Mouse (Mus musculus) heart, postnatal 0 days (tissue): Measurements from ENCODE around the gene Lamp1. TPM values are rescaled to one million over a fixed set of nuclear protein-coding genes. Genes with fewer than 3 reads are reported as not detected.

ENCODE experiments used
- ATAC-seq: fragments of 200-750 bp; cut with Nextera tagmentation; 2 replicates; pipeline ENCODE4 v1.8.0; 2017; ENCODE audit warnings: low read depth, moderate number of reproducible peaks, moderate library complexity; ENCODE audit not compliant: insufficient read depth
- DNase-seq: peaks from one replicate; pipeline ENCODE4 v3.0.0-alpha.2; 2016; ENCODE audit warnings: low spot score
- H3K27ac ChIP-seq: fragments of 300-500 bp; sonication (generic); 2 replicates; pipeline ENCODE4 v1.5.1; 2014; ENCODE audit warnings: low read depth, mild to moderate bottlenecking
- H3K27me3 ChIP-seq: fragments of 300-500 bp; sonication (generic); 2 replicates; pipeline ENCODE4 v1.6.1; 2014; ENCODE audit warnings: low read length, mixed read lengths; ENCODE audit not compliant: control insufficient read depth, insufficient read depth
- H3K36me3 ChIP-seq: fragments of 300-500 bp; sonication (generic); replicated peaks from 2 replicates; pipeline ENCODE4 v1.6.1; 2014; ENCODE audit warnings: low read length, mixed read lengths; ENCODE audit not compliant: control insufficient read depth, insufficient read depth
- H3K4me1 ChIP-seq: fragments of 300-500 bp; sonication (generic); 2 replicates; pipeline ENCODE4 v1.6.1; 2014; ENCODE audit warnings: antibody characterized with exemption; ENCODE audit not compliant: control insufficient read depth, insufficient read depth
- H3K4me2 ChIP-seq: fragments of 300-500 bp; sonication (generic); 2 replicates; pipeline ENCODE4 v1.6.1; 2014; ENCODE audit warnings: low read depth, mild to moderate bottlenecking, low read length, moderate library complexity
- H3K4me3 ChIP-seq: fragments of 300-500 bp; sonication (generic); 2 replicates; pipeline ENCODE4 v1.5.1; 2014; ENCODE audit warnings: low read depth, low read length
- H3K9ac ChIP-seq: fragments of 300-500 bp; sonication (generic); replicated peaks from 2 replicates; pipeline ENCODE4 v1.6.1; 2014; ENCODE audit warnings: low read depth, low read length, mixed read lengths
- H3K9me3 ChIP-seq: fragments of 300-500 bp; sonication (generic); replicated peaks from 2 replicates; pipeline ENCODE4 v1.6.1; 2016; ENCODE audit warnings: low read length; ENCODE audit not compliant: control insufficient read depth
- CTCF ChIP-seq: IDR thresholded peaks from 2 replicates; pipeline ENCODE4 v1.5.1; 2016; ENCODE audit warnings: antibody characterized with exemption, control low read depth, low read depth
- EP300 ChIP-seq: IDR thresholded peaks from 2 replicates; pipeline ENCODE4 v1.6.1; 2016; ENCODE audit warnings: antibody characterized with exemption, low read depth
- WGBS: fragments of 180-500 bp; shearing (Covaris S2); extraction: QIAGEN DNeasy Blood & Tissue Kit; methylation state at CpG from one replicate; pipeline ENCODE4 v1.1.7; 2014; 5-methylcytosine and 5-hydroxymethylcytosine counted together
- polyA plus RNA-seq: library from polyadenylated mRNA; unstranded; fragments of >200 nt; fragmentation: Nextera tagmentation; extraction: Ambion mirVana; gene quantifications from 2 replicates; pipeline ENCODE4 v1.2.1, GENCODE M21; 2015
- total RNA-seq: library from RNA; depleted of rRNA; stranded (reverse); fragments of >200 nt; gene quantifications from 2 replicates; pipeline ENCODE4 v1.2.3, GENCODE M21; 2014; ENCODE audit warnings: low replicate concordance

The Lamp1 gene
- total and polyA plus RNA-seq, 2 experiments from 2014 or later = 267 to 327 TPM

GRCm38 (mm10) chr8:13188052-13188555 lies 29.1 kb downstream of the Lamp1 start:
- TF ChIP-seq CTCF (no peak), EP300 (no peak)
- Histone ChIP-seq H3K4me2 (no peak overlapping the region), H3K4me1 (no peaks in the 10 kb centered on the region), H3K27ac (no peak overlapping the region), H3K9ac (no peak overlapping the region), H3K27me3 (no peaks in the 10 kb centered on the region), H3K4me3 (no peak overlapping the region), H3K36me3 (no peaks in the 10 kb centered on the region), H3K9me3 (no peaks in the 10 kb centered on the region)
- ATAC-seq (no peak), DNase-seq (no peak)
- WGBS = 87% methylated on average over 13 of the region's 13 CpGs

DNA sequence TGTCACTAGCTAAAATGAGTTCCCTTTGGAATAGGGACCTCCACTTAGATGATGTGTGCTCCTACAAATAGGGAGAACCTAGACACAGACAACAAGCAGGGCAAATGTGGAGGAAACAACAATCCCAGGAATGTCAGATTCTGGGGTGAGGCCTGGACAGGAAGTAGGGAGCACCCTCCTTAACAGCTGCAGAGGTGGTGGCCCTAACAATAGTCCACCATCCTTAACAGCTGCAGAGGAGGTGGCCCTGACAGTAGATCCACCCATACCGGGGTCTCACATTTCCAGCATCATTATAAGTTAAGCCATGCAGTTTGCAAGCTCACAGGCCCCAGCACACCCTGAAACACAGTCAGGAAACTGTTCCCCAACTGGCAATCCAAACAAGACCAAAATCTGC lies 29.9 kb downstream of the Lamp1 start:
- ATAC-seq (no peak), DNase-seq (no peak)
- no peak overlapping the region for H3K4me3 ChIP-seq
- H3K4me2 ChIP-seq = no peak overlapping the region
- no peaks in the 10 kb centered on the region for H3K27me3 ChIP-seq
- H3K27ac ChIP-seq = no peak overlapping the region
- no peaks in the 10 kb centered on the region for H3K4me1 ChIP-seq
- WGBS = 75% methylated on average over 1 of the region's 1 CpGs
- no peaks in the 10 kb centered on the region for H3K9me3 ChIP-seq
- TF ChIP-seq EP300 (no peak), CTCF (no peak)
- H3K9ac ChIP-seq = no peak overlapping the region
- H3K36me3 ChIP-seq = no peaks in the 10 kb centered on the region

DNA sequence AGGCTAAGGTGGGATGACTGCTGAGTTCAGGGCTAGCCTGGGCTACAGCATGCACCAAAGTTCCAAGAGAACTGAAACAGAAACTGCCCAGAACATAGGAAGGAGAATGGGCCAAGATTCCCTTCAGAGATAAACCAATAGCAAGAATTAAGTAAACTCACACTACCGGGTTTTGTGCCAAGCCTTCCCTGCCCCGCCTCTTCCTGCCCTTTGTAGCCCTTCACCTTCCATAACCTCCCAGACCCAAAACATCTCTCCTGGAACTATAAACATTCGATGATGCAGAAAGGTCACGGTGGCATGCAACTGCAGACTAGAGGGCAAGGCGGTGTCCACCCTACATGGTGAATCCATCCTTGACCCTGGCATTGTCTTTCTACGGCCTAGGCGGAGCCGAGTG lies 31.3 kb downstream of the Lamp1 start:
- TF ChIP-seq EP300 (no peak), CTCF (no peak)
- DNase-seq = no peak
- Histone ChIP-seq H3K9me3 (no peaks in the 10 kb centered on the region), H3K9ac (no peak overlapping the region), H3K4me2 (no peak overlapping the region), H3K27ac (no peak overlapping the region), H3K27me3 (no peaks in the 10 kb centered on the region), H3K4me3 (no peak overlapping the region), H3K36me3 (no peaks in the 10 kb centered on the region), H3K4me1 (no peaks in the 10 kb centered on the region)
- ATAC-seq = no peak
- 89% methylated on average over 8 of the region's 8 CpGs for WGBS

DNA sequence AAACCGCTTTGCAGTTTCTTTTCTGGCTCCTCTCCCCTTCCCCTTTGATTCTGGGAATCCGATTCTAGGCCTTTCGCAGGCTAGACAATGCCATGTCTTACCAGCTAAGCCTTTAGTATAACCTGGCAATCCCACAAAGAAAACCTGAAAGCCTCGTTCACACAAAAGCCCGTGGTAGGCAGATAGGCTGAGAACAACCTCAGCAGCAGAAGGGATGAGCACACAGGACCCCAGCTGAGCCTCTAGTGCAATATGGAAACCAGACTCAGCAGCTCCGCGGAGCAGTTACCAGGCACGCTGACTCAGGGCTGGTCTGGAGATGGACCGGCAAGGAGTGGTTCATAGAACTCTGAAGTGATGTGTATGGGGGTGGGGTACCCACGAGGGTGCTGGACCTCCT lies 35.9 kb downstream of the Lamp1 start:
- no peak for TF ChIP-seq CTCF
- TF ChIP-seq EP300 = no peak
- WGBS = 51% methylated on average over 10 of the region's 10 CpGs
- no peak for ATAC-seq
- no peak for DNase-seq
- H3K27me3 ChIP-seq = peaks cover 9% of the 10 kb centered on the region; the same call in 1 of the 2 replicates
- H3K9me3 ChIP-seq = no peaks in the 10 kb centered on the region
- no peak overlapping the region for H3K4me2 ChIP-seq
- H3K36me3 ChIP-seq = no peaks in the 10 kb centered on the region
- 0 out of 2 replicates have a peak, but pooled peaks cover 2% of the 10 kb centered on the region for H3K4me1 ChIP-seq
- H3K4me3 ChIP-seq = no peak overlapping the region
- no peak overlapping the region for H3K9ac ChIP-seq
- no peak overlapping the region for H3K27ac ChIP-seq

DNA sequence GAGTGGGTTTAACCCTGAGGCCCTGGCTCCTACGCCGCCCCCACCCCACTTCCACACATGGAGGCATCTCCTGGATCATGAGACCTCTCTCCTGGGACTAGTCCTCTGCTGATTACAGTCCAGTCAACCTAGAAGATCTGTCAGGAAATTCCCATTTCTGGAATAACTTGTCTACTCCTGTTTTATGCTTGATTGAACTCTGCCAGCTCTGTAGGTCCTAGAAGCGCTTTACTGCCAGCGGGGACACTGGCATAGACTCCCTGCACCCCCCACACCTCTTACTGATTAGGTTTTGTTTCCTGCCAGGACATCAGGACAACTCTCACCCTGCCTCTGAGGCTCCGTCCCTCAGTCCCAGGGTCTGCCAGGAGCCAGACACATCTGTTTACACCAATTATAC lies 38.5 kb downstream of the Lamp1 start:
- no peak overlapping the region for H3K4me2 ChIP-seq
- no peak overlapping the region for H3K9ac ChIP-seq
- no peak overlapping the region for H3K4me3 ChIP-seq
- H3K27me3 ChIP-seq = peaks cover 21% of the 10 kb centered on the region; the same call in 1 of the 2 replicates
- no peaks in the 10 kb centered on the region for H3K36me3 ChIP-seq
- DNase-seq (no peak), ATAC-seq (no peak)
- WGBS = 82% methylated on average over 5 of the region's 5 CpGs
- peaks cover 16% of the 10 kb centered on the region; the same call in 1 of the 2 replicates for H3K4me1 ChIP-seq
- no peak overlapping the region for H3K27ac ChIP-seq
- no peaks in the 10 kb centered on the region for H3K9me3 ChIP-seq
- no peak for TF ChIP-seq CTCF
- TF ChIP-seq EP300 = no peak
